Mouse (Mus musculus): Measurements from ENCODE around the gene Gm36210. TPM values are rescaled to one million over a fixed set of nuclear protein-coding genes. Genes with fewer than 3 reads are reported as not detected.

Gene Gm36210
- polyA plus RNA-seq (2012; rRNA removed; ENCODE audit: low replicate concordance) = 0.17 and 0.85 TPM in 2 replicates

DNA sequence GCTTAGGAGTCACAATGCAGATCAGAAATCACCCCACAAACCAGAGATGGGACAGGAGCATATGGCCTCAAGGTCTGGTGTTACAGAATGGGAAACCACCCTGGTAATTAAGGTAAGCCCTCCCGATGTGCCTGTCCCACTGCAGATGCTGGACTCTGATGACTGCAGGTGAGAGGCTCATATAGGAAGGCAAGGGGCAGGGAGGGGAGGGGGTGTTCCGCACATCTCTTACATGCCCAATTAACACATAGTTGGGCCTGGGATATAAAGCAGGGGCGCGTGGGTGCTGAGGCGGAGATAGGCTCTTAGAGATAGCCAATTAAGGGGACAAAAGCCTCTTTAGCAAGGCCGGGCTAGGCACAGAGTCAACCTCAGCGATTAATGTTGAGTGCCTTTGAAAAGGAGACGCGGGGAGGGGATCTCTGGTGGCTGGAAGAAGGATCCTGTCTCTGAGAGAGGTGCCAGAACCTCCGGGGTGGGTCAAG lies at the start of gene Gm36210:
Gene Gm36210 (minus strand): TSS at position 51 of the 485 bp plus-strand sequence.

DNA sequence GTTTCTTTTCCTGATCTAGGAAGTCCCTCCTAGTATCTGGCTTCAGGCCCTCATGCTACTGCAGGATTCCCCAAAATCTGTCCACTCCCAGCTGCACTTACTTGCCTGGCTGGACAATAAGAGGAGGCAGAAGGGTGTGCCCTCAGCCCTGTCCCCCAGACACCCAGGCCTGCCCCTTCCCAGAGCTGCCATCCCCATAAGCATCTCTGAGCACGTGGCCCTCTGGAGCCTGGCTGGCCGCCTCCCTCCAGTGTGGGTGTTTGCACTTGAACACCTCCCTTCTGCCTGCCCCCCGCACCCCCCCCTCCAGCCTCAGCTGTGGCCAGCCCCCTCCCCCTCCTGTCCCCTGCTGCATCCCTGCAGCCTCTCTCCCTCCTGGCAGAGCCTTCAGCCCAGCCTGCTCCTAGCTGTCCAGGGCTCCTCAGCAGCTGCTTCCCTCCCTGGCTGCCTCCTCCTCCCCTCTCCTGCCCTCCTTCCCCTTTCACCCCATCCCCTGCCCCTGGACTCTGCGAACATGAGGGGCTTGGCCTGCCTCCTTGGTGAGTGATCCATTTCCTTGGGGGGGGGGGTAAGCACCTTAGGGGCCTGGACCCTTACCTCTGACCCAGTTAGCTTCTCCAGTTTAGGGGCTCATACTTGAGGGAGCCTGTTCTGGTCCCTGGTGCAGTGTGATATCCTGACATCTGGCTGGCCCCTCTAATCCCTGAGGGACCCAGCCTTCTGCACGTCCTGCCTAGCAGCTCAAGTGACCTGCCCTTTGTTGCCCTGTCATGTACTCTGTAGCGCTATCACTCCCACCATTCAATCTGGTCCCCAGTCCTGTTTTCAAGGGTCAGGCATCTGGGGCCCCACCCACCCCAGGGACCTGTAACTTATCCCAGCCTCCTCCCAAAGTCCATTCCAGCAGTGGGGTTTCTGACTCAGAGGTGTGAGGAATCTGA lies 19.4 kb upstream of the Gm36210 start, which contains the start of gene Ssc5d:
Gene Ssc5d (plus strand): TSS at position 345 of the 941 bp plus-strand sequence.

DNA sequence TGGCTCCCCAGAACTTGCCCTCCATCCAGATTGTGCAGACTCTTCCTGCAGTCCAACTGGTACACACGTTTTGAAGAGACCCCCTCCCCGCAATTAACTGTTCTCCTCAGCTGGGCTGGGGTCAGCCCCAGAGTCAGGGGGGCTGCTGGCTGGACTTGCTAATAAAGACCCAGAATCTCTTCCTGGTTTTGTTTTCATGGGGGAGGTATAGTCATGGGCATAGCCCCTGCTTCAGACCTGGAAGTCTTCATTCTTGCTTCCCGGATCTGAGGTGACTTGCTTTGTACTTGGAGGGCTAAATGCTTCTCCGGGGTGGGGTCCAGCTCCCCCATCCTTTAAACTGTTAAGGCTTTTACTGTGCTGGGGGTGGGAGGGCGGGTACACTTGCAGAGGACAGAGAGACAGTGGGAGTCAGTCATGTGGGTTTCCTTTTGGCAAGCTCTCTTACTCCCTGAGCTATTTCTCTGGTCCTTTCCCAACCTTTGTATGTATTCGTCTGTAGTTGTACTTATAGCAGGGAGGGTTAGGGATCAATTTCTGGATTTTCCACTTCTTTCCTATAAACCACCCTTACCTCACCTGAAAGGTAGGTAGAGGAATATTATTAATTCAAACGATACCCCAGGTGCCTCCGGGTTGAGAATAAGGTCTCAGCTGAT lies 15.6 kb upstream of the Gm36210 start, which contains the start of gene Nat14:
Gene Nat14 (plus strand): TSS at position 205 of the 659 bp plus-strand sequence.

DNA sequence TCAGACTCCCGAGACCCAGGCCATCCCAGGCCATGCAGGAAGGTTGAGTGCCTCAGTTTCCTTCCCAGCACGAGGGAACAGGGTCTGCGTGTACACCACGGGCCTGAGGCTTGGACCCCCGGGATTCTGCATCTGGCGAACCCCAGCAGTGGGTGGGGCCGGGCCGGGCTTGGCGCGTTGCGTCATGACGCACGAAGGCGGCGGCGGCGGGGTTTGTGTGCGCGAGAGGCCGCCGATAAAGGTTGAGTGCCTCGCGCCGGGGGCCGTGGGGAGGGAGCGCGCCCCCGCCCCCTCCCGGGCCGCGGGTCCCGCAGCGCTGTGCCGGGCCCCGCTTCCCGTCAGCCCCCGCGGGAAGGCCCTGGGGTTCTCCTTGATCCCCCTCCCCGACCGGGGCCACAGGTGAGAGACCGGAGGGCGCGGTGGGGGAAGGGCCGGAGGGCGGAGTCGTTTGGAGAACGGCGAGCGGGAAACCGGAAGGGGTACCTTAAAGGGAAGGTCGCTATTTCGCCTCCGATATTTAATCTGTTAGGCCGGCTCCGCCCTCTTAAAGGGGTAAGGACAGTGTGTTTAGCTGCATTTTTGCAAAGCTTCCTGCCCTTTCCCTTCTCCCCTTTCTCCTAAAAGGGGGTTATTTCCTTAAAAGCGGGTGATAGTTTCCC lies 8.8 kb upstream of the Gm36210 start, which contains the start of gene Zfp628:
Gene Zfp628 (plus strand): TSS at position 211 of the 659 bp plus-strand sequence.

DNA sequence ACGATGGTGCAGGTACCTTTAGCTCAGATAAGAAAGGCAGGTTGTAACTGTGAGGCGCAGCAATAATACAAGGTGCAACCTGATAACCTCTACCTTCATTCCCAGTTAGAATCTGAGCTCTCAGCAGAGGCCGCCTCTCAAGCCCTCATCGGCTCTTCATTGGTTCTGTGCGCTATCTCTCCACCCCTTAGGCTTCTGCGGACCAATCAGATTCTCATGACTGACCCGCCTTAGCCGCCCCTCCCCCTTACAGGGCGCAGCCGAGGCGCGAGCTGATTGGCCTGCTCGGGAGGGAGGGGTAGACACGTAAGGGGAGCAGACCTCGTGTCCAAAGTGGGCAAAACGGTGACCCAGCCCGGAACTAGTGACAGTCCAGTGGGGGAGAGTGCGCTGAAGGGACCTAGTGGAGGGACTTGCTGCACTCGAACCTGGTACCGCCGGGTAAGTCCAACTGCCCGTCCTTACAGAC lies 29.5 kb downstream of the Gm36210 start, which contains the start of gene Isoc2a:
Gene Isoc2a (plus strand): TSS at position 401 of the 469 bp plus-strand sequence.

DNA sequence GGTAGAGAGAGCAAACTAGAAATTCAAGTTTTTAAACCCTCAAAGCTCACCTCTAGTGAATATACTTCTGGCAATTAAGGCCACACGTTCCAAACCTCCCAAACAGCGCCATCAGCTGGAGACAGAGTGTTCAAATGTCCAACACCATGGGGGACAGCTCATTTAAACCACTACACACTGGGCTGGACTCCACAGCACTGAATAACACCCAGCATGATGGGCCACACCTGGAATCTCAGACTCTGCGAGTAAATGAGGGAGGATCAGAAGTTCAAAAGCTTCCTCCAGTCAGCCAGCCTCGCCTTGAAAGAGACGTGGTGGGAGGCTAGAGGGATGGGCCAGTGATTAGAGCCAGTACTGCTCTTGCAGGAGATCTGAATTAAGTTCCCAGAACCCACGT lies 36.2 kb downstream of the Gm36210 start, which contains the start of gene Isoc2b:
Gene Isoc2b (minus strand): TSS at position 126 of the 400 bp plus-strand sequence.

Other genes starting within 250 kb of the Gm36210 start
- gene Ppp6r1, start 247.5 kb downstream of the Gm36210 start, polyA plus RNA-seq (2012; rRNA removed; ENCODE audit: low replicate concordance) = 109 and 135 TPM in 2 replicates
- gene Hspbp1, start 221.4 kb downstream of the Gm36210 start, polyA plus RNA-seq (2012; rRNA removed; ENCODE audit: low replicate concordance) = 29.8 and 46.7 TPM in 2 replicates
- gene Brsk1, start 215.9 kb downstream of the Gm36210 start, polyA plus RNA-seq (2012; rRNA removed; ENCODE audit: low replicate concordance) = 4.4 and 6.0 TPM in 2 replicates
- 2.0 and 2.5 TPM in 2 replicates for gene Tmem150b, start 181.3 kb downstream of the Gm36210 start, polyA plus RNA-seq (2012; rRNA removed; ENCODE audit: low replicate concordance)
- gene Kmt5c, start 166.4 kb downstream of the Gm36210 start, polyA plus RNA-seq (2012; rRNA removed; ENCODE audit: low replicate concordance) = 95.7 and 216 TPM in 2 replicates
- gene Cox6b2, start 153.4 kb downstream of the Gm36210 start, polyA plus RNA-seq (2012; rRNA removed; ENCODE audit: low replicate concordance) = 13.8 and 18.7 TPM in 2 replicates
- gene Fam71e2, start 135.2 kb downstream of the Gm36210 start, polyA plus RNA-seq (2012; rRNA removed; ENCODE audit: low replicate concordance) = 0.10 TPM in 1 of 2 replicates, not detected in the other
- 0.36 and 0.78 TPM in 2 replicates for gene Il11, start 123.7 kb downstream of the Gm36210 start, polyA plus RNA-seq (2012; rRNA removed; ENCODE audit: low replicate concordance)
- gene Tmem190, start 123.6 kb downstream of the Gm36210 start, polyA plus RNA-seq (2012; rRNA removed; ENCODE audit: low replicate concordance) = not detected in 2 replicates
- 18.4 and 84.5 TPM in 2 replicates for gene Tmem238, start 116.9 kb downstream of the Gm36210 start, polyA plus RNA-seq (2012; rRNA removed; ENCODE audit: low replicate concordance)
- 252 and 384 TPM in 2 replicates for gene Rpl28, start 113.6 kb downstream of the Gm36210 start, polyA plus RNA-seq (2012; rRNA removed; ENCODE audit: low replicate concordance)
- 193 and 283 TPM in 2 replicates for gene Ube2s, start 93.9 kb downstream of the Gm36210 start, polyA plus RNA-seq (2012; rRNA removed; ENCODE audit: low replicate concordance)
- gene Shisa7, start 61.8 kb downstream of the Gm36210 start, polyA plus RNA-seq (2012; rRNA removed; ENCODE audit: low replicate concordance) = 0.54 and 1.0 TPM in 2 replicates
- 39.7 and 42.5 TPM in 2 replicates for gene Isoc2b, start 36.3 kb downstream of the Gm36210 start, polyA plus RNA-seq (2012; rRNA removed; ENCODE audit: low replicate concordance)
- 45.1 and 54.4 TPM in 2 replicates for gene Isoc2a, start 29.4 kb downstream of the Gm36210 start, polyA plus RNA-seq (2012; rRNA removed; ENCODE audit: low replicate concordance)
- gene Zfp628, start 8.7 kb upstream of the Gm36210 start, polyA plus RNA-seq (2012; rRNA removed; ENCODE audit: low replicate concordance) = 15.7 and 34.3 TPM in 2 replicates
- 2.9 and 7.1 TPM in 2 replicates for gene Nat14, start 15.5 kb upstream of the Gm36210 start, polyA plus RNA-seq (2012; rRNA removed; ENCODE audit: low replicate concordance)
- 17.9 and 19.0 TPM in 2 replicates for gene Ssc5d, start 19.3 kb upstream of the Gm36210 start, polyA plus RNA-seq (2012; rRNA removed; ENCODE audit: low replicate concordance)
- 3.7 and 91.9 TPM in 2 replicates for gene Sbk2, start 57.9 kb upstream of the Gm36210 start, polyA plus RNA-seq (2012; rRNA removed; ENCODE audit: low replicate concordance)
- gene Sbk3, start 64.7 kb upstream of the Gm36210 start, polyA plus RNA-seq (2012; rRNA removed; ENCODE audit: low replicate concordance) = 0.25 and 1.3 TPM in 2 replicates
- gene Zfp579, start 89.6 kb upstream of the Gm36210 start, polyA plus RNA-seq (2012; rRNA removed; ENCODE audit: low replicate concordance) = 72.4 and 81.0 TPM in 2 replicates
- 35.2 and 68.4 TPM in 2 replicates for gene Zfp524, start 107.9 kb upstream of the Gm36210 start, polyA plus RNA-seq (2012; rRNA removed; ENCODE audit: low replicate concordance)
- 34.7 and 40.0 TPM in 2 replicates for gene Fiz1, start 108.2 kb upstream of the Gm36210 start, polyA plus RNA-seq (2012; rRNA removed; ENCODE audit: low replicate concordance)
- gene Gm44973, start 109.0 kb upstream of the Gm36210 start, polyA plus RNA-seq (2012; rRNA removed; ENCODE audit: low replicate concordance) = not detected in 2 replicates
- 33.5 and 79.1 TPM in 2 replicates for gene Zfp865, start 113.9 kb upstream of the Gm36210 start, polyA plus RNA-seq (2012; rRNA removed; ENCODE audit: low replicate concordance)
- 1.5 and 3.1 TPM in 2 replicates for gene Ccdc106, start 114.0 kb upstream of the Gm36210 start, polyA plus RNA-seq (2012; rRNA removed; ENCODE audit: low replicate concordance)
- gene 4632433K11Rik, start 127.6 kb upstream of the Gm36210 start, polyA plus RNA-seq (2012; rRNA removed; ENCODE audit: low replicate concordance) = not detected in 2 replicates
- gene Zfp784, start 131.9 kb upstream of the Gm36210 start, polyA plus RNA-seq (2012; rRNA removed; ENCODE audit: low replicate concordance) = 4.6 and 5.6 TPM in 2 replicates
- gene Zfp580, start 145.0 kb upstream of the Gm36210 start, polyA plus RNA-seq (2012; rRNA removed; ENCODE audit: low replicate concordance) = 19.3 and 35.9 TPM in 2 replicates
- 156 and 169 TPM in 2 replicates for gene U2af2, start 155.6 kb upstream of the Gm36210 start, polyA plus RNA-seq (2012; rRNA removed; ENCODE audit: low replicate concordance)
- 168 and 263 TPM in 2 replicates for gene Epn1, start 173.7 kb upstream of the Gm36210 start, polyA plus RNA-seq (2012; rRNA removed; ENCODE audit: low replicate concordance)
- gene Rfpl4, start 210.4 kb upstream of the Gm36210 start, polyA plus RNA-seq (2012; rRNA removed; ENCODE audit: low replicate concordance) = not detected in 2 replicates
- gene Rasl2-9, start 219.4 kb upstream of the Gm36210 start, polyA plus RNA-seq (2012; rRNA removed; ENCODE audit: low replicate concordance) = 0.84 and 0.93 TPM in 2 replicates
- not detected in 2 replicates for gene Vmn1r55, start 243.2 kb upstream of the Gm36210 start, polyA plus RNA-seq (2012; rRNA removed; ENCODE audit: low replicate concordance)